Mouse (Mus musculus): ENCODE data around the gene Plcb3.

DNA sequence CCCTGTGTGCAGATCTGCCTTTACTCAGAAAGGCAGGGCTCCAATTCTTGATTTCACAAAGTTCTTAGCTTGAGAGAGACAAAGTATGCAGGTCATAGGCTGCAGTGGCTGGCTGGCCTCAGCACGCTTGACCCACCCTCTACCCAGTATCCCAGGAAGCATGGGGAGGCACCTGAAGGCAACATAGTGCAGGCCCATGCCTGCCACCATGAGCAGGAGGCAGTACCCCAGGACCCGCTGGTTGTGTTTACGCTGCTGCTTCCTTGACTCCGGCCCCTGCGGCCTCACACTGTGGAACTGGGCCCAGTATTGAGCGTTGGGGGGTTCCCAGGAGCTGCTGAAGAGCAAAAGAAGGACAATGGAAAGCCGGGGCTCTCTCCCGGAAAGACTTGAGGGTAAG, 13.0 kb upstream of the Plcb3 start:
- TF ChIP-seq CTCF (IDR thresholded peaks at IDR 0.05) (no peak), EP300 (IDR thresholded peaks at IDR 0.05) (no peak)
